Mouse (Mus musculus): ENCODE measurements around the gene Gm20911. TPM values are rescaled to one million over a fixed set of nuclear protein-coding genes. Genes with fewer than 3 reads are reported as not detected.
"Not testable (repeated sequence)": the region's sequence is repeated elsewhere in the genome, so short reads cannot be mapped to it uniquely, and the experiment has no call there.

Gene Gm20911
- total RNA-seq (2021), result not detected

GRCm38 (mm10) chrY:81457707-81458106 is at the start of gene Gm20911:
Gene Gm20911 (plus strand): TSS chrY:81458007.
- intact Hi-C loops (cut with DNase I); DNase-seq: not testable (repeated sequence)

Data from heart, postnatal 36 days (tissue).